Mouse (Mus musculus) forebrain, embryonic 13.5 days (tissue): ENCODE data around the gene Rnf215. TPM values are rescaled to one million over a fixed set of nuclear protein-coding genes. Genes with fewer than 3 reads are reported as not detected.
"Not testable (repeated sequence)": the region's sequence is repeated elsewhere in the genome, so short reads cannot be mapped to it uniquely, and the experiment has no call there.

ENCODE experiments used
- ATAC-seq: fragments of 200-750 bp; cut with Nextera tagmentation; 2 replicates; pipeline ENCODE4 v1.8.0; 2017
- H3K27ac ChIP-seq: fragments of 300-500 bp; sonication (generic); 2 replicates; pipeline ENCODE4 v1.5.1; 2015; ENCODE audit warnings: inconsistent platforms, mild to moderate bottlenecking, moderate library complexity
- H3K27me3 ChIP-seq: fragments of 300-500 bp; sonication (generic); 2 replicates; pipeline ENCODE4 v1.6.1; 2015; ENCODE audit warnings: mild to moderate bottlenecking, inconsistent platforms
- H3K36me3 ChIP-seq: fragments of 300-500 bp; sonication (generic); 2 replicates; pipeline ENCODE4 v1.6.1; 2015; ENCODE audit warnings: mild to moderate bottlenecking, inconsistent platforms; ENCODE audit not compliant: poor library complexity, severe bottlenecking
- H3K4me1 ChIP-seq: fragments of 300-500 bp; sonication (generic); 2 replicates; pipeline ENCODE4 v1.6.1; 2015; ENCODE audit warnings: inconsistent platforms
- H3K4me2 ChIP-seq: fragments of 300-500 bp; sonication (generic); 2 replicates; pipeline ENCODE4 v1.6.1; 2015; ENCODE audit warnings: inconsistent platforms, mild to moderate bottlenecking, moderate library complexity
- H3K4me3 ChIP-seq: fragments of 300-500 bp; sonication (generic); 2 replicates; pipeline ENCODE4 v1.5.1; 2015; ENCODE audit warnings: mild to moderate bottlenecking, inconsistent platforms
- H3K9ac ChIP-seq: fragments of 300-500 bp; sonication (generic); 2 replicates; pipeline ENCODE4 v1.6.1; 2015; ENCODE audit warnings: mild to moderate bottlenecking, inconsistent platforms
- H3K9me3 ChIP-seq: fragments of 300-500 bp; sonication (generic); replicated peaks from 2 replicates; pipeline ENCODE4 v1.6.1; 2016; ENCODE audit warnings: inconsistent platforms
- WGBS: fragments of 180-500 bp; shearing (Covaris S2); methylation state at CpG from one replicate; pipeline ENCODE4 v1.1.7; 2015; 5-methylcytosine and 5-hydroxymethylcytosine counted together
- polyA plus RNA-seq: library from polyadenylated mRNA; unstranded; fragments of >200 nt; fragmentation: Nextera tagmentation; extraction: Ambion mirVana; gene quantifications from 2 replicates; pipeline ENCODE4 v1.2.1, GENCODE M21; 2015

Rnf215 gene
- polyA plus RNA-seq, 1 experiment from 2014 or later: 37.5 TPM

- Histone ChIP-seq H3K27ac (no peak overlapping the region), H3K4me2 (no peak overlapping the region), H3K4me1 (peaks cover 28% of the 10 kb centered on the region), H3K27me3 (peaks cover 21% of the 10 kb centered on the region), H3K9ac (no peak overlapping the region), H3K36me3 (no peaks in the 10 kb centered on the region), H3K4me3 (no peak overlapping the region), H3K9me3 (no peaks in the 10 kb centered on the region)
- WGBS: 93% methylated on average over 4 of the region's 4 CpGs
- no peak for ATAC-seq
Observed at GRCm38 (mm10) chr11:4115407-4115806, 19.6 kb upstream of the Rnf215 start.

- peaks cover 28% of the 10 kb centered on the region for H3K4me1 ChIP-seq
- peak overlapping the region; percentile 36; the same call in 1 of the 2 replicates for H3K9ac ChIP-seq
- peaks cover 23% of the 10 kb centered on the region for H3K27me3 ChIP-seq
- no peak overlapping the region for H3K4me2 ChIP-seq
- no peaks in the 10 kb centered on the region for H3K36me3 ChIP-seq
- no peak overlapping the region for H3K27ac ChIP-seq
- no peak overlapping the region for H3K4me3 ChIP-seq
- no peak for ATAC-seq
- no peaks in the 10 kb centered on the region for H3K9me3 ChIP-seq
- WGBS: 56% methylated on average over 11 of the region's 11 CpGs
Observed at GRCm38 (mm10) chr11:4116458-4117141, 18.4 kb upstream of the Rnf215 start.

GRCm38 (mm10) chr11:4117372-4118071 lies 17.5 kb upstream of the Rnf215 start:
- peak; percentile 5; the same call in 1 of the 2 replicates for ATAC-seq
- peak overlapping the region; percentile 73 for H3K9ac ChIP-seq

GRCm38 (mm10) chr11:4118081-4118921 lies 16.7 kb upstream of the Rnf215 start:
- H3K27me3 ChIP-seq: peaks cover 23% of the 10 kb centered on the region
- H3K4me3 ChIP-seq: peak overlapping the region; percentile 57
- H3K9ac ChIP-seq: peak overlapping the region; percentile 73
- H3K36me3 ChIP-seq: no peaks in the 10 kb centered on the region
- 2% methylated on average over 41 of the region's 41 CpGs for WGBS
- H3K9me3 ChIP-seq: no peaks in the 10 kb centered on the region
- no peak overlapping the region for H3K27ac ChIP-seq
- H3K4me2 ChIP-seq: peak overlapping the region; percentile 90
- ATAC-seq: peak; percentile 66
- H3K4me1 ChIP-seq: peaks cover 28% of the 10 kb centered on the region

More at GRCm38 (mm10) chr11:4117372-4118071, 17.5 kb upstream of the Rnf215 start:
- Histone ChIP-seq H3K4me3 (peak overlapping the region; percentile 57), H3K36me3 (no peaks in the 10 kb centered on the region), H3K4me1 (peaks cover 28% of the 10 kb centered on the region), H3K27ac (no peak overlapping the region), H3K9me3 (no peaks in the 10 kb centered on the region), H3K4me2 (peak overlapping the region; percentile 90), H3K27me3 (peaks cover 23% of the 10 kb centered on the region)
- 26% methylated on average over 3 of the region's 3 CpGs for WGBS

- ATAC-seq: no peak
- H3K27ac ChIP-seq: no peak overlapping the region
- H3K27me3 ChIP-seq: peaks cover 23% of the 10 kb centered on the region
- 88% methylated on average over 5 of the region's 5 CpGs for WGBS
- H3K4me1 ChIP-seq: peaks cover 28% of the 10 kb centered on the region
- H3K9me3 ChIP-seq: no peaks in the 10 kb centered on the region
- no peaks in the 10 kb centered on the region for H3K36me3 ChIP-seq
- no peak overlapping the region for H3K9ac ChIP-seq
- H3K4me3 ChIP-seq: no peak overlapping the region
- H3K4me2 ChIP-seq: no peak overlapping the region
Observed at GRCm38 (mm10) chr11:4119635-4120034, 15.4 kb upstream of the Rnf215 start.

GRCm38 (mm10) chr11:4121691-4122090 lies 13.3 kb upstream of the Rnf215 start:
- no peak overlapping the region for H3K27ac ChIP-seq
- peaks cover 23% of the 10 kb centered on the region for H3K27me3 ChIP-seq
- H3K4me1 ChIP-seq: peaks cover 23% of the 10 kb centered on the region
- WGBS: 79% methylated on average over 3 of the region's 3 CpGs
- H3K9ac ChIP-seq: no peak overlapping the region
- H3K4me3 ChIP-seq: no peak overlapping the region
- peaks cover 8% of the 10 kb centered on the region; the same call in 1 of the 2 replicates for H3K9me3 ChIP-seq
- no peaks in the 10 kb centered on the region for H3K36me3 ChIP-seq
- no peak overlapping the region for H3K4me2 ChIP-seq
- ATAC-seq: no peak

- Histone ChIP-seq H3K9me3 (peaks cover 11% of the 10 kb centered on the region; the same call in 1 of the 2 replicates), H3K4me3 (no peak overlapping the region), H3K27ac (no peak overlapping the region), H3K4me2 (no peak overlapping the region), H3K4me1 (peaks cover 19% of the 10 kb centered on the region), H3K27me3 (peaks cover 22% of the 10 kb centered on the region), H3K9ac (no peak overlapping the region), H3K36me3 (no peaks in the 10 kb centered on the region)
- ATAC-seq: no peak
- WGBS: 74% methylated on average over 5 of the region's 5 CpGs
Observed at GRCm38 (mm10) chr11:4122226-4122625, 12.8 kb upstream of the Rnf215 start.

GRCm38 (mm10) chr11:4122742-4123579 lies 12.0 kb upstream of the Rnf215 start, which contains the start of gene Sec14l2:
Gene Sec14l2, minus strand, starts transcription at chr11:4123415.
- no peak within 1 kb of the TSS for H3K4me3 ChIP-seq
- H3K9me3 ChIP-seq: peaks cover 11% of the 10 kb centered on the region; the same call in 1 of the 2 replicates
- peaks cover 12% of the 10 kb centered on the region for H3K4me1 ChIP-seq
- no peak within 1 kb of the TSS for H3K9ac ChIP-seq
- no peak for ATAC-seq
- WGBS: 59% methylated on average over 10 of the region's 10 CpGs
- no peaks in the 10 kb centered on the region for H3K36me3 ChIP-seq
- peaks cover 16% of the 10 kb centered on the region for H3K27me3 ChIP-seq
- H3K27ac ChIP-seq: no peak within 1 kb of the TSS; the same call in 1 of the 2 replicates
- H3K4me2 ChIP-seq: no peak within 1 kb of the TSS

- H3K27ac ChIP-seq: no peak overlapping the region; the same call in 1 of the 2 replicates
- H3K4me1 ChIP-seq: 0 out of 2 replicates have a peak, but pooled peaks cover 2% of the 10 kb centered on the region
- 55% methylated on average over 5 of the region's 5 CpGs for WGBS
- H3K4me2 ChIP-seq: no peak overlapping the region
- no peak overlapping the region for H3K9ac ChIP-seq
- peaks cover 11% of the 10 kb centered on the region; the same call in 1 of the 2 replicates for H3K9me3 ChIP-seq
- ATAC-seq: no peak
- no peaks in the 10 kb centered on the region for H3K36me3 ChIP-seq
- peaks cover 12% of the 10 kb centered on the region for H3K27me3 ChIP-seq
- H3K4me3 ChIP-seq: no peak overlapping the region
Observed at GRCm38 (mm10) chr11:4123922-4124321, 11.1 kb upstream of the Rnf215 start.

GRCm38 (mm10) chr11:4127059-4127458 lies 7.9 kb upstream of the Rnf215 start:
- ATAC-seq: no peak
- WGBS: 88% methylated on average over 1 of the region's 1 CpGs
- H3K4me3 ChIP-seq: no peak overlapping the region
- H3K4me1 ChIP-seq: no peaks in the 10 kb centered on the region
- H3K4me2 ChIP-seq: no peak overlapping the region
- no peaks in the 10 kb centered on the region for H3K36me3 ChIP-seq
- peaks cover 11% of the 10 kb centered on the region; the same call in 1 of the 2 replicates for H3K9me3 ChIP-seq
- H3K9ac ChIP-seq: no peak overlapping the region
- no peak overlapping the region for H3K27ac ChIP-seq
- no peaks in the 10 kb centered on the region for H3K27me3 ChIP-seq

GRCm38 (mm10) chr11:4128461-4128860 lies 6.5 kb upstream of the Rnf215 start:
- not testable (repeated sequence) for H3K4me1 ChIP-seq, H3K4me3 ChIP-seq, H3K27me3 ChIP-seq, H3K4me2 ChIP-seq, H3K36me3 ChIP-seq, H3K9ac ChIP-seq, ATAC-seq, H3K27ac ChIP-seq
- WGBS: 96% methylated on average over 4 of the region's 4 CpGs
- H3K9me3 ChIP-seq: peaks cover 11% of the 10 kb centered on the region; the same call in 1 of the 2 replicates
